Mouse (Mus musculus) left cerebral cortex, adult 2 months (tissue): ENCODE results near the gene Hoxd13. TPM values are rescaled to one million over a fixed set of nuclear protein-coding genes. Genes with fewer than 3 reads are reported as not detected.

Experiments used
- DNase-seq, 2 experiments: peaks; one replicate each; pipeline ENCODE4 v3.0.0; 2021 to 2022; ENCODE audit warnings: low spot score in 2 of 2, mixed read lengths in 1 of 2; ENCODE audit errors: extremely low spot score in 1 of 2
- H3K27ac ChIP-seq: fragments of 200-600 bp; 2 replicates; pipeline ENCODE4 v1.8.1; 2022
- H3K4me3 ChIP-seq: fragments of 200-600 bp; 2 replicates; pipeline ENCODE4 v1.8.1; 2022
- CTCF ChIP-seq: fragments of 200-600 bp; IDR thresholded peaks from 2 replicates; pipeline ENCODE4 v1.8.1; 2022; ENCODE audit warnings: antibody characterized with exemption, mild to moderate bottlenecking, moderate library complexity
- intact Hi-C: fragments of 180-260 bp; cut with DNase I; formaldehyde crosslinking; loops from one replicate; pipeline ENCODE4 v1.15.1; 2025
- total RNA-seq, 2 experiments: library from RNA; stranded (reverse); gene quantifications; 2 replicates each; pipeline ENCODE4 v1.2.3; 2021

The Hoxd13 gene
- total RNA-seq, 2 experiments from 2014 or later, result not detected

DNA sequence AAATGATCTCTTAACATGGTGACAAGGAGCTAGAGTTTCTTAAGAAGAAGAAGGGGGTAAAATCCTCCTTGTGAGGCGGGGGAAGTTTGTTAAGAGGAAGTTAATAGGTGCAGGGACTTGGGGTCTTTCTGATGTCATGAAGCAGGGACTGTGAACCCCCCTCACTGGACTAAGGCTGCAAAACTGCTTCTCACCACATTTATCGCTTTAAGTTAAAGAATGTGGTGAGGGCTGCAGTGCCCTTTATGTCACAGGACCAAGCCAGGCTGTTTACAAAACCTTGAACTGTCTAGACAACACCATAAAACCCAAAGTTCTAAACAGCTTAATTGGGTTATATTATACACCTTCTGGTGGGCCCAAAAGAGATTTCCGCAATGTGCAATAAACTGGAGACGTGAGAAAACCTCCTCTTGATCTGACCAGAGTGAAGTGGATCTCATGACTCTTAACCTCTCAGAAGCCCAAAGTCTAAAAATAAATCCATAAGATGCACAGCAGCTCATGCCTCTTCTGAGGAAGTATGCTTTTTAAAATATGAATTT is 17.0 kb downstream of the Hoxd13 start:
- TF ChIP-seq CTCF, result no peak
- no peak for DNase-seq
- intact Hi-C loops, result no loop called here
- Histone ChIP-seq H3K27ac (no peak overlapping the region), H3K4me3 (no peak overlapping the region)

DNA sequence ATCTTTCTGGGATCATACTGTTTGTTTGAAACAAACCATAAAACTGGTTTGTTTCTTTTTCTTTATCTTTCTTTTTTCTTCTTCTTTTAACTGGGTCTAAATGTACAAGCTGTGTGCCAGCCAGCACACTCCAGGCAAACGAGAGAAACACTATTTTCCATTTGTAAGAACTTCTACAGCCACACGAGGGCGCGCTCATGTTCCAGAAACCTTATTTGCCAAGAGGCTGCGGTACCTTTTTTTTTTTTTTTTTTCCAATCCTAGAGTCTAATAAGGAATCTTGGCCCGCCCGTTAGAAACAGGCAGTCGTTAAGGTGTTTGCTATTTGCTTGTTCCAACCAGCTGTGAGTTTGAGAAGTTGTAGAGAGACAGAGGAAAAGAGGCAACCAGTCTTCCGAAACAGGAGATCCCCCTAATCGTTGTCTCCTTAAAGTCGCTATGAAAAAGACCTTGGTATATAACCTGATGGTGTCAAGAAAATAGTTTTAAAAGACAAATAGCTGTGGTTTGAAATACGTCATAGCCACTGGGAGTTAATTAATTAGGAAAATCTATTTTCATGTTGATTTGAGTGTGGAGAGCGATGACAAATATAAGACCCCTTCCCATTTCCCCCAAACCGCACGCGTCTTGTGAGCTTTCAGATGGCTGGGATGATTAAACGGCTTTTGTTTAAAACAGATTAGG is 18.3 kb downstream of the Hoxd13 start:
- DNase-seq, result no peak
- intact Hi-C loops, result no loop called here
- Histone ChIP-seq H3K27ac (no peak overlapping the region), H3K4me3 (no peak overlapping the region)
- TF ChIP-seq CTCF, result peak; percentile 62

DNA sequence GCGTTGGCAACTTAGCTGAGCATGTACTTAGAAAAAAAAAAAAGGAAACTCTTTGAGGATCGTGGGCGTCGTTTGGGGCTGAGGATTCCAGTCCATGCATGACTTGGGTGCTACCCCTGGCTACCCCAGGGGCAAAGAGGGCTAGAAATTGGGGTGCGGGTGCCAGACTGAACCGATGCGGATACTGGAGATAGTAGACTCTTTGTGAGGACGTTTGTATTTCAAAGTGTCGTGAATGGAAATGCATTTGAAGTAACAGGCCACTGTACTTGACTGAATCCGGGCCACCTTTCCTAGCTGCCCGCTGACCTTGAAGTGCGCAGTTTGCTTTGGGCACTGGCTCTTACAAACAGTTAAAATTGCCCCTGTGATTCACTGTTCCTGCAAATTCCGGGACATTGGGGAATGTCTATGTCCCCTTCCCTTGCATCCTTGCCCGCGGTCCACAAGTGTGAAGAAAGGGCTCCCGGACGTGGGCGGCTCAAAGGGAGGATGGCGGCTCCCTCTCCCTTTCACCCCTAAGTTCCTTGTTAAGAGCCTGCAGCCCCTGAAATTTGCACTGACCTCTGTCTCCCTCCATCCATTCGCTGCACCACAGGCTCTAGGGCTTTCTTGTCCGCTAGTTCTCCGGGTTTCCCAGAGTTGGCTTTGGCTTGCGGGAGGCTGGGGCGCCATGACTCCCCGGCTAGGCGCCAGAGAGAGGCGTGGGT is 19.0 kb downstream of the Hoxd13 start:
- intact Hi-C loops, result no loop called here
- no peak for TF ChIP-seq CTCF
- H3K27ac ChIP-seq, result no peak overlapping the region
- no peak for DNase-seq
- no peak overlapping the region for H3K4me3 ChIP-seq

DNA sequence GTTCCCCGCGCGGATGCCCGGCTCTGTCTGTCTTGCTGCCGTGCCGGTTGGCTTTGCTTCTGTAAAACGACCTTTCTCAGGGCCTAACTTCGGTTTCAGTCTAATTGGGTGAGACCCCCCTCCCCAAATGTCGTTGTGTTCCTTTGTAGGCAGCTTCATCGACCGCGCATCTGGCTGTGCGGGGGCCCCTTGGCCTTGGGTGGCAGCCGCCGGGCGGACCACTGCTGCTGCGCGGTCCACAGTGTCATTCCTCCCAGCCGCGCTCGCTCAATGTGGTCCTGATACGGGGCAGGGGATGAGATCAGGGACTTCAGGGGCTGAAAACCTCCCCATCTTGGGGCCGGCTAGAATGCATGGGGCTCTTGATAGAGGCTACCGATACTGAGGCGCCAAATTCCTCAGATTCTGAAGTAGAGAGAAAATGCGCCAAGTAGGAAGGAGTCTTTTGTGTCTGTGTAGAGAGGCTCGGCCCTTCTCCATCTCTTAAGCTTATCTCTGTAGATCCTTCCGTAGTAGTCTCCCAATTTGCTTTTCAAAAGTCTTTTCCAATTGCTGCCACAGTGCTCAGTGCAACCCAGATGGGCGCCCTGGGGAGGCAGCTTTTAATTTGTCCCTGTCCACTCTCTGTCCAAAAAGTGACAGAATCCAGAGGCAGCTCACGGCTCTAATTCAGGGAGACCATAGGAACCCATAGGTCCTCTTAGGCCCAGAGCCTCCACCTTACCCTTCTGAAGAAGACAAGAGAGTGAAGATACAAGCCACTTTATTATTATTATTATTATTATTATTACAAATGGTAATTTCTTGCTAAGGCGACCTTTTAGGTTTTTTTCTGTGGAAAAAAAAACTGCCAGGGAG is 19.8 kb downstream of the Hoxd13 start:
- no peak for DNase-seq
- Histone ChIP-seq H3K4me3 (no peak overlapping the region), H3K27ac (no peak overlapping the region)
- intact Hi-C loops, result no loop called here
- TF ChIP-seq CTCF, result no peak

DNA sequence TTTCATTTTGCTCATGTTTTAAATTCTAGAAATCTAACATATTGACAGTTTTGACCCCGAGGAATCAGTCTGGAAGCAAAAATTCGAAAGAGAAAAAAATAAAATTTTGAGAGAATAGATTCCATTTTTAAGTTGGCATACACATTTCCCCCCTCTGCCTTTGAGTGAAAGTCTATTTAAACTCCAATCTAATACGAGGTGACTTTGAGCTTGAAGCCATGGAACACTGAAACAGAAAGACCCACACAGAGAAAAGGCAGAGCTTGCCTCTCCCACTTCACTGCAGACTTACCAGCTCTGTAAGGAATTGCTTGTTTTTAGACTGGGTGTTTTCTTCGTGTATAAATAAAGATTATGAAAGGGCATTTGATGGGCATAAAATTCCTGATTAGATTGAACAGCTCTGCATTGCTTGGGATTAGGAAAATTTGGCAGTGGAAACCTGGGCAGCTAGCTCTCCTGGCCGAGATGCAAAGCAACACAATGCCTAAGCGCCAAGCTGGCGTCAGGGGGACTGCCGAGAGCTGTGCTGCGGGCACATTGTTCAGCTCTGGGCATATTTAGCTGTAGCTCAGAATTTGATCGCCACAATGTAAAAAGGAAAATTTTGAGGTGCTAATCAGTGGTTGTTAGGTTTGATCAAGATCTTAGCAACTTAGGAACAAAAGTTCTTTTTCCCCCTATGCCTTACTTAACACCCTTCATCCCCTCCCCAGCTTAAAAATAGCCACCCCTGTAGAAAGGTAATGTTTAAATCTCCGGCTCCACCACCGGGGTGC is 20.9 kb downstream of the Hoxd13 start:
- DNase-seq, result no peak
- Histone ChIP-seq H3K27ac (no peak overlapping the region), H3K4me3 (no peak overlapping the region)
- TF ChIP-seq CTCF, result no peak
- intact Hi-C loops, result no loop called here

DNA sequence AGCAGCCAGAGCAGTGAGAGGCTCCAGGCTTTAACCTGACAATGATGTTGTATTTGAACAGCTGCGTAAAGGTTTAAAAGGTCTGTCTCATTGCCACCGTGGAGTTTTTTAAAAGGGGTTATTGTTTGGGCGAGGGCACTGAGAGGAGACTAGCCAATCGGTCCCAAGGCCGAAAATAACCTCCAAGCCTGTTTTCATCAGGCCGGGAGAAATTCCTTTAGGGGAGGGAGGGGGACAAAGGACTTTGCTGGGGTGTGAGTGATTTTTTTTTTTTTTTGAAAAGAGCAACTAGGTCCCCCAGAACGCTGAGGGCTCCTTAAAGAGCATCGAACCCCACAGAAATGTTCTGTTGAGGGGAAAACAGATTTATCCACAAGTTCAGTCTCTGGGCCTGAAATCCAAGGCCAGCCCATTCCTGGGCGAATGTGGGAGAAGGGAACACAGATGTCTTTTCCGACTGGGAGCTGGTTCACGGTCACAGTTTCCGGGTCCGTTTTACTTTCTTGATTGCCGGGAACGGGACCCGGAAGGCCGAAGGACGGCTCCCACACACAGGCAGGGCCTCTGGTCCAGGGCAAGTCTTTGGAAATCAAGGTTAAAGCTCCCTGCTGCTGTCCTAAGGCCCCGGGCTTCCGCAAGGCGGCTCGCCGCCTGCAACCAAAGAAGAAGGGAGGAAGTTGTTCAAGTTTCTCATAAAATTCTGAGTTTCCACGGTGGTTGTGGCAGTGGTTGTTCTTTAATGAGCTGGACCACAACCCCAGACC is 21.6 kb downstream of the Hoxd13 start:
- TF ChIP-seq CTCF, result no peak
- intact Hi-C loops, result loop anchor here (10.0 kb wide), 1 partner anchor 1415 kb away; the partner anchor contains the start of gene Sp9
- Histone ChIP-seq H3K27ac (no peak overlapping the region), H3K4me3 (no peak overlapping the region)
- no peak for DNase-seq

DNA sequence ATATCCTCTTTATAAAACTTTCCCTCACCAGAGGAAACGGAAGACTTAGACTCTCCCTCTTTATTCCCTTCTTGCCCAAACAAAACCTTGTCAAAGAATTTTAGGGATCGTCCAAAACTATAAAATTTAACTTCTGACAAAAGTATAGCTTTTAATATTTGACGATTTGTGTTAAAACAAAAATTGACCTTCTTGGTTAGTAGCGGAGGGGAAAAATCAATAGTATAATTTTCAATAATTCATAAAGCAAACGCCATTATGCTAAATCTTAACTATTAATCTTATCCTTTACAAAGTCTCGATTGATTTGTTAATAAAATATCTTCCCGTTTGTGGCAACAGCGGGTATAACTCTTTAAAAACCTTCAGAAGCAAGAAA is 22.2 kb downstream of the Hoxd13 start:
- TF ChIP-seq CTCF, result no peak
- DNase-seq, result no peak
- intact Hi-C loops, result loop anchor here (10.0 kb wide), 1 partner anchor 1416 kb away; the partner anchor contains the start of gene Sp9
- Histone ChIP-seq H3K27ac (no peak overlapping the region), H3K4me3 (no peak overlapping the region)

DNA sequence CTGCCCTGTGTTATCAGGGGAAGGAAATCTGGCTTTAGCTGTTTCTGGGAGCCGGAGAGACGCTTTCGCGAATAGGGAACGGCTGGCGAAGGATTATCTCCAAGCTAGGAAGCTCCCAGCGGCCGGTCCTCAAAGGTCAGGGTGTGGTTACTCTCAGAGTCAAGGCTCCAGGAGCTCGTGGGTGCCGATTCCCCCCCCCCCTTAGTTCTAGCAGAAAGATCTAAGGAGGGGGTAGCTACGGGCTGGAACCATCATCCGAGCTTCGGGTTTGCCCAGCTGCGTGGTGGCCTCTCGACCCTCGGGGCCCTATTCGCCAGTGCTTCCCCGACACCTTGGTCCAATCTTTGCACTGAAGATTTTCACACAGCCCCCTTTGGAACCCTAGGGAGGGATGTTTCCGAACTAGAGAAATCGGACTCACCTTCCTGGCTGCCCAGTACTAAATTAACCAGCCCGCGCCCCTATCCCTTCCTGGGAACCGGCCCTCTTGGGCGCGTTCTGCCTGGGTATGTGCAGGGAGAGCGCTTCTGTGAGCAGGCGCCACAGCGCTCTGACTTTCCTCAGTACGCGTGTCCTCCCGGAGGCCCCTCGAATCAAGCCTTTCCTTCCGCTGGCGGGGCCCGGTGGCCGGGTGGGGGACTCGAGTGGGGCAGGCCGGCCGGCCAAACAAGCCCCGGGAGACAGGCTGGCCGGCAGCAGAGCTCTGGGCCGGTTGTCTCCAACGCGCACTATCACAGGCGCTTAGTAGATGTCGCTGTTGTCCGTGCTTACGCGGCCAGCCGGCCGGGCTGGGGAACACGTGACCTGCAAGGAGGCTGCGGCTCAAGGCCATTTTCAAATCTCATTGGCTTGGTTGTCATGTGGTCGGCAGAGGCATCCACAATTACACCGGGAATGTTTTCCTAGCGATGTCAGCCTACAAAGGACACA is 23.2 kb downstream of the Hoxd13 start, which contains the start of gene Hoxd10:
Hoxd10 (plus strand) TSS at position 903 of the 930 bp plus-strand sequence.
- intact Hi-C loops, result loop anchor here (10.0 kb wide), 1 partner anchor 1416 kb away; the partner anchor contains the start of gene Sp9
- DNase-seq, result no peak
- no peak; the same call in 1 of the 2 replicates for TF ChIP-seq CTCF
- Histone ChIP-seq H3K4me3 (no peak within 1 kb of the TSS), H3K27ac (no peak within 1 kb of the TSS)

DNA sequence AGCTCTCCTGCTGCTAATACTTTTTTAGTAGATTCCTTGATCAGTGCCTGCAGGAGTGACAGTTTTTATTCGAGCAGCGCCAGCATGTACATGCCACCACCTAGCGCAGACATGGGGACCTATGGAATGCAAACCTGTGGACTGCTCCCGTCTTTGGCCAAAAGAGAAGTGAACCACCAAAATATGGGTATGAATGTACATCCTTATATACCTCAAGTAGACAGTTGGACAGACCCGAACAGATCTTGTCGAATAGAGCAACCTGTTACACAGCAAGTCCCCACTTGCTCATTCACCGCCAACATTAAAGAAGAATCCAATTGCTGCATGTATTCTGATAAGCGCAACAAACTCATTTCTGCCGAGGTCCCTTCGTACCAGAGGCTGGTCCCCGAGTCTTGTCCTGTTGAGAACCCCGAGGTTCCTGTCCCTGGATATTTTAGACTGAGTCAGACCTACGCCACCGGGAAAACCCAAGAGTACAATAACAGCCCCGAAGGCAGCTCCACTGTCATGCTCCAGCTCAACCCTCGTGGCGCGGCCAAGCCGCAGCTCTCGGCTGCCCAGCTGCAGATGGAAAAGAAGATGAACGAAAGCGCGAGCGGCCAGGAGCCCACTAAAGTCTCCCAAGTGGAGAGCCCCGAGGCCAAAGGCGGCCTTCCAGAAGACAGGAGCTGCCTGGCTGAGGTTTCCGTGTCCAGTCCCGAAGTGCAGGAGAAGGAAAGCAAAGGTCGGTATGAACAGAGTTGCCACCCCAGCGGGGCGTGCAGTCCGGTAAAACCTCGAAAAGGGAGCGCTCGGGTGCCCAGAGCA is 24.1 kb downstream of the Hoxd13 start:
- no peak overlapping the region for H3K4me3 ChIP-seq
- H3K27ac ChIP-seq, result no peak overlapping the region
- intact Hi-C loops, result loop anchor here (10.0 kb wide), 1 partner anchor 1417 kb away; the partner anchor contains the start of gene Sp9
- no peak for TF ChIP-seq CTCF
- no peak for DNase-seq
